Mouse (Mus musculus): ENCODE data around the gene Dcps.

Dcps gene

DNA sequence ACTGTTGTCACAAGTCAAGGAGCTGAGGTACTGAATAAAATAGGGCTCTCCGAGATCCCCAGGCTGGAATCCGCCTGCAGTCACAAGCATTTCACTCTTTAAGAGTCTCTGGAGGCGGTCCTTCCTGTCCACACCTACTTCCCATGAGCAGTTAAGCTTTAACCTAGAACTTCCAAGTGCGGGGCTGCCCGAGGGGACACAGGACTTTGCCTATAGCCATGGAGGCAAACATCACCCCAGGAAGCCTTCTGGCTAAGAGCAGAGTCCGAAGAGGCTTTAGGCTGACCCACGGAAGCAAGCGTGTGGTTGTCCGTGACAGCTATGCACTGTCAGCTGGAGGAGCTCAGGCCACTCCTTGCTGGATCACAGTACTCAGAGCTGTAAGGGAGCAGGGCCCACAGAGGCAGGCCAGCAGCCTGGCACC, 46.9 kb downstream of the Dcps start:
- DNase-seq, result no peak

DNA sequence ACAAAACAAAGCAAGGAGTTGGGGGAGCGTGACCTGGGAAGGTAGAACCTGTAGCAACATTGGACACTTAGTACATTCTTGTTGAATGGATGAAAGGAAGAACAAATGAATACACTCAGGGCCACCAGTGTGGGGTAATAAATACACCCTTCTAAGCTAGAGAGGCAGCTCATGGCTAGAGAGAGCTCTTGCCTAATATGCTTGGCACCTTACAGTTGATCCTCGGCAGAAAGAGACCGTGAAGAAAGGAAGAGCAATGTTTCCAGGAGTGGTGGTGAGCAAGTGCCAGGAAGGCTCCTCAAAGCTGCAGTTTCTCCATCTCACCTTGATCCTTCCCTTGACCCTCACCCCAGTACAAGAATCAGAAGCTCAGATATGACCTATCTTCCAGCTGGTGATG, 47.3 kb downstream of the Dcps start:
- DNase-seq, result no peak

DNA sequence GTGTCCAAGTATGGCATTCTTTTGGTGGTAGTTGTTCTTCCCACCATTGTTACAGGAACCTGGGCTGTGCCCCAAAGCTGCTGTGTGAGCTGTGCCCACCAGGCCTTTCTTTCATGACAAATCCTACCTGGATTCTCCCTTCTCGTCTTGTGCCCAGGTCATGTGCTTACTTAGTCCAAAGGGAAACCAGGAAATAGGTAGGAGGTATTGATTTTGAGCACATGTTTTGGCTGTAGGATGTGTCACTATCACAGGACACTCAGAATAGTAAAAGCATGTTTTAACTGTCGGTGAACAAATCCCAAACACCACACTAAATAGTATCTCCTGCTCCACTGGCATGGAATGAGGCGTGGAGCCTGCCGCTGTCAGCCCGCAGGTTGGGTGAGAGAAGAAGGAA, 48.3 kb downstream of the Dcps start:
- DNase-seq, result no peak

DNA sequence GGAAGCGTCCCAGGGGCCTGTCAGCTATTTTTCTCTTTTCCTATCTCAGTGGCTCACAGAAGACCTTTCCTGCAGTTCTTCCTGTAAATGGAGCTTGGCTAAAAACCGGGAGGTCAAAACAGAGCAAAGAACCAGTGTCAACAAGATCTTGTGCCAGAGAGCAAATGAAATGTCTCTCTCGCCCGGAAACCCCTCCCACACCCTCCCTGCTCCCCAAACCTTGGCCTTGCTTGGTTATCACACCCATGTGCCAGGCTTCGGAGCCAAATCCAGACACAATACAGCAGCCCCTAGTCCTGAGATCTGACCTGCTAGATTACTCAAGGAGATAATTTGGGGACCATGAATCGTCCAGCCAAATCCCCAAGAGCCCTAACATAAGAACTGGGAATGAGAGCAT, 48.7 kb downstream of the Dcps start:
- no peak for DNase-seq

DNA sequence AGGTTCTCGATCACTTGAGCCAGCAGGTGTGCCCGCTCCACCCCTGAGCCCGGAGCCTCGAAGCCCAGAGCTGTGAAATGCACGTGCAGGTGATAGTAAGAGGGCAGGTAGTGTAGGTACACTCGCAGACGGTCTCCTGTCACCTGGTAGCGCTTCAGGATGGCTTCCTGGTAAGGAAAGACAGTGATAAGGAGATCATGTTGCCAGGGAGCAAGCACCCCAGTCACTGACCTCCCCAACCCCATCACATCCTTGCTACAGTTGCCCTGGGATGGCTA, 51.2 kb downstream of the Dcps start:
- no peak for DNase-seq

DNA sequence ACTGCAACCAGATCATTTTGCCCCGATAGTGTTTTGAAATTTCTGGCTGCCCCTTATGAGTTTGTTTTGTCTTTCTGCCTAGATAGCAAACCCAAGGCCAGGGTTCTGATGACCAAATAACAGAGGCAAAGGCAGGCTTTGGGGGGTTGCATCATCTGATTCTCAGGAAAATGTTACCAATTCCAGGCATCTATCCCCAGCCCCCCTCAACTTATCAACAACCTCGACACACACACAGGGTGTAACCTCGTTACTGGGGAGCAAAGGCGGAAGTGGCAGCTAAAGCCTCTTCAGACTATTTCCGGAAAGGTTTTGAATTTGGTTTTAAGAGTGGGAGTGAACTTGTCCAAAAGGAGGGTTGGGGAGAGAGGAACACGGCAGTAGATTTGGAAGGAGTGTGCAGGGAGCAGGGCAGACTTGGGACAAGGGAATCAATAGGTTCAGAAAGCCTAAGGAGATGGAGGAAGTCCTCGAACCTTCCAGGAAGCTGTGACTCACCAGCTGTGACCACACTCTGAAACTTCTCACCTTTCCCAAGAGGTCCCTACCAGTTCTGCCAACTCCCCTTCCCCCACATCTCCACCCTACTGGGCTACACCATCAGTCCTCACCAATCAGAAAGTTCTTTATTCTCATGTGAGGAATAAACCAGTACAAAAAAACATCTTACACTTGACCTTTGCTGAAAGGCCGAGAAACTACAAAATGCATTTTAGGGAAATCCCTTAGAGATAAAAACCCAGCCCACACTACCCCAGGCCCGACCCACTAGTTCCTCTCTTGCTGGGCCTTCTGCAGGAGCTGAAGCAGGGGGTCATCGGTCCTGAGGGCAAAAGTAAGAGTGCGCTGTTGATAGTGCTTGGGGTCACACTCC, 51.8 kb downstream of the Dcps start:
- no peak for DNase-seq

DNA sequence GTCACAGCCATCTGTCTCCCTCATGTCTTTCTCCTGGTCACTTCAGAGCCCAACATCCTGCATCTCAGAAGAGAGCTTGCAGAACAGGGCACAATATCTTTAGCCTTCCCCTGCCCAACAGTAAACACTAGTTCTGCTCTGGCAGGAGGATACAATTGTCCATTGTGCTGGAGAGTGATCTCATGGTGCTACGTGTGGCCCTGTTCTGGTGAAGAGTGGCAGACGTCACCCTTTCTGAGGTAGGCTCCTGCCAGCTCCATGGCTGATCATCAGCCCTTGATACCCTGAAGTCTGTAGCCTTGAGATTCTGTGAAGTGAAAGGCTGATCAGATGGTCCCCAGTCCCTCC, 52.4 kb downstream of the Dcps start:
- no peak for DNase-seq

DNA sequence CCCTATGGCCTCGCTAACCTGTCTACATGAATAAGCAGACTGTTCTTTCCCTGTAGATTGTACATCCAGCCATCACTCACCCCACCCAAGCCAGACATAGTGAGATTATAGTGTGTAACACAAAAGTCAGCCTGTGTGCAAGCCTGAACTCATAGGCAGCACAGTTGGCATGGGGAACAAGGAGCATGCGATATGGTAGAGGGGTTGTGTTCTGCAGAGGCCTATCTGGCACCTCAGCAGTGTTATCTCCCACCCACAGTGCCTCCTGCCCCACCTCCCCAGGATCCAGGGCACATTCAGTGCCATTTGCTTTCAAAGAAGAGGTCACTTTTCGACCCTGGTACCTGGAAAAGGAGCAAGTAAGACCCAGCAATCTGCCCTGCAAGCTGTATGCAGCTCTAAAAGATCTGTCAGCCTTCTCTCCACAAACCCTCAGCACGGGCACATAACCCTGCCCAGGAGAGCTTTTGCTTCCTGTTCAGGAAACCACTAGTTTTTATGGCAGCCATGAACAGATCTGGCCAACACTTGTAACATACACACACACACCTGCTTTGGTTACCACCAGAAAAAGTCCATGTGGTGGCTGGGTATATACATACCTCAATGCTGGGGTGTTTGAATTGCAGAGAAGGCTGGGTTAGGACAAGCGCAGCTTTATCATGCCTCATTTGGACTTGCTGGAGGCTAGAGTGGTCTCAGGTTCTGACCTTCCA, 53.2 kb downstream of the Dcps start:
- DNase-seq, result no peak

DNA sequence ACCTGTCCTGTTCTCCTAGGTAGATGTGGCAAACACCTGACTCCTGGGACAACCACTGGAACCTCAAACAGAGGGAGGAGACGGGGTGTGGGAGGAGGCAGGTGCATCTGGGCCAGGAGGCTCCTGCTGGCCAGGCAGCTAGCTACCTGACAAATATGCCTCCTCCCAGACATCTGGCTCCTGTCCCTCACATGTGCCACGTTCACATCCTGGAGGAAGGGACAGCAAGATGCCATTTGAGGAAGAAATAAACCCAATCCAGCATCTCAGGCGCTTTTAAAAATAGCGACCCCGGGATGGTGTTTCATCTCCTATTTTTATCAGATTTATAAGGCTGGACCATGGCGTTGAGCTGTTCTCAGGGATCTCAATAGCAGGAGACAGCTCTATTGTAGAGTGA, 56.7 kb downstream of the Dcps start, which contains the start of gene St3gal4:
Gene St3gal4, minus strand, starts transcription at position 101 of the 400 bp plus-strand sequence.
- no peak for DNase-seq

DNA sequence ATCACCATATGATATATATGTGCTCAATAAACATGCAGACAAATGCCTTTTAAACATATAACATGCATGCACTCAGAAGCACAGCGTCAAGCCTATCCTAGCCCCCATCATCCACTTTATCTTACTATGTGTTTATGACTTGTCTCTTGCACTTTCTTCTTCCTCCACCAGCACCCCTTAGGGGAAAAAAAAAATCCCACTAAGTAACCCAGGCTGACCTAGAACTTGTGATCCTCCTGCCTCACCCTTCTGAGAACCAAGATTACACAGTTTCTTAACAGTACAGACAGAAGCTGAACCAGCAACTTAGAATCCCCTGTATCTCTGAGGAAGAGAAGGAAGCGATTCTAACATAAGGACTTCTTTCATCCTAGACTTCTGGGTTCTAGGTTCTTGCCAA, 57.3 kb downstream of the Dcps start:
- DNase-seq, result no peak

DNA sequence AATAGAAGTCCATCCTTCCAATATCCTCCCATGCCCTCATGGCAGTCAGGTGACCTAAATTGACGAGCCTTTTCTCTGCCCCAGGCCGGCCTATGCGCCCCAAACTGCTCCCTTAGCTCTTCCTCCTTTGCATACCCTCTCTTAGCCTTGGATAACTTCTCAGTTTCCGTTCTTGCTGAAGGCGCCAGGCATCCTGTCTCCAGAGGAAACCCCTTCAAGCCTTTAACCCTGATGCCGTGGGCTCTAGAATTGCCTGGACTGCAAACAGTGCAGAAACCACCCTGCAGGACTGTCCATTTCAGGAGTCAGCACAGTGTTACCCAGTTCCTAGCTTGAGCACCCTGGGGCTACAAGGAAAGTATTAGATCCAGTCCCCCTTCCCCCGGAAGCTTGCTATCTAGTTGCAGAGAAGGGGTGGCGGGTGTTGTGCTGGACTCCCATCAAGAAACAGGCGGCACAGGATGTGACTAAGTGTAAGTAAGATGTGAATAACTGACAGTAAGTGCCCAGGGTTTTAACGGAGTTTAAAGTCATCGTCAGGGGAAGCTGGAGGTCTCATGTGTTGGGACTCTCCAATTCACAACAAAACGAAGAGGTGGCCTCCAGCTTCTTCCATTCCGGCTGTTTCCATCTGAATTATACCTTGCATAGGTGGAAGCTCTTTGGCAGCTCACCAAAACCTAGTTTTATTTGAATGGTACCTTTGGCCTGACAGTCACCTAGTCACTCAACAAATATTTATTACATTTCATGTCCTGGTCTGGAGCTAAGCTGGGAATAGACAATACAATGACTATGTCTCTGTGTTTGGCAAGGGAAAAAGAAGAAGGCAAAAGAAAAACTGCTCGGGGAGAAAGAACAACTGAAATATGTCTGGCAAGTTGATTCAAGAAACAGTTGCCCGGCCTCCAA, 58.2 kb downstream of the Dcps start:
- DNase-seq, result no peak

DNA sequence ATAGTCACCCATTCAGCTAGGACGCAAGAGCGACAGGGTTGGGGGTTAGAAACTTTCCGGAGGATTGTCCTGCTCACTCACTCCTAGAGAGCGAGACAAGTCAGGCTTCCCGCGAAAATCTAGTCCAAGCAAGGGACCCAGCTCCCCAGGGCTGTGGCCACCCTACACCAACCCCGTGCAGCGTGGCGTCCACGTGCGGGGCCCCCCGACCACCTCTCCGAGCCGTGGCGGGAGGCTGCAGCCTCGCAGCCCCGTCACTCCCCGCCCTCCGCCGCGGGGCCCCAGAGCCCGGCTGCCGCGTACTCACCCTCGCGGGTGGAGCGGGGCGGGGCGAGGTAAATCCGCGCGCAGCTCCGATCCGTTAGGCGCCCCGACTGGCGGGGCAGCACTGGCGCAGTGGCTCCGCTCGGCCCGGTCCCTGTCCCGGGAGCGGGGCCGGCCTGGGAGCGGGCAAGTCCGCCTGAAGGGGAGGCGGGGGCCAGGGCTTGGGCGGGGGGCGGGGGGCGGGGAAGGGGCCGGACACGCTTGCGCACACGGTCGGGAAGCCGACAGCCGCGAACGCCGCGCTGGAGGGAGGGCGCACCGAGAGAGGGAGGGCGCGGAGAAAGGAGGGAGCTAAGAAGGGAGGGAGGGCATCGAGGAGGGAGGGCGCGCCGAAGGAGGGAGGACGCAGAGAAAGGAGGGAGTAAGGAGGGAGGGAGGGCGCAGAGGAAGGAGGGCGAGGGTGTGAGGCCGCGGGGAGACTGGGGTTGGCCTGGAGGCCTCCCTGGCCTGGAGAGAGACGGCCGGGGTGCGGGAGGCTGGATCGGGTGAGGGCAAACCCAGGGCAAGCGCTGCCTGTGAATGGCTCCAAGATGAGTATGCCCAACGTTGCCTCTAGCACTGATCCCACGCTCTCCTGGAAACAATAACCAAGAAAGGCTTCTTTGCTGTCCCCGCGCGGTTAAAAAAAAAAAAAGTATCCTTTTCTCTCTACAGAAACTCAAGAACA, 59.2 kb downstream of the Dcps start:
- DNase-seq, result peak; percentile 75

DNA sequence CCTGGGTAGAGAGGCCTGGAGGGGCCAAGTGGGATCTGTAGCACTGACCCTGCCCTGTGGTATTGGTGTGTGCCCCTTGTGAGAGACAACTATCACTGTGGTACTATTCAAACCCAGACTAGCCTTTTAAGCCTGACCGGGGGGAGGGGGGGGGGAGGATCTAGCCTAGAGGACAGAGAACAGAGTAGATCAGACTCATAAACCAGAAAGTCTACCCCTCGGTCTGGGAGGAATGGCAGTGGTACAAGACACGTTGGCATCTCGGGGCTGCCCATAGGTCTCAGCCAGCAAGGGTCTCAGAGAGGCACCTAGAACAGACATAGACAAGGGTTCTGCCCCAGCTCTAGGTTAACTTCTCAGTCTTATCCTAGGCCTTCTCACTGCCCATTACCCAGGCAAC, 60.1 kb downstream of the Dcps start:
- DNase-seq, result no peak

DNA sequence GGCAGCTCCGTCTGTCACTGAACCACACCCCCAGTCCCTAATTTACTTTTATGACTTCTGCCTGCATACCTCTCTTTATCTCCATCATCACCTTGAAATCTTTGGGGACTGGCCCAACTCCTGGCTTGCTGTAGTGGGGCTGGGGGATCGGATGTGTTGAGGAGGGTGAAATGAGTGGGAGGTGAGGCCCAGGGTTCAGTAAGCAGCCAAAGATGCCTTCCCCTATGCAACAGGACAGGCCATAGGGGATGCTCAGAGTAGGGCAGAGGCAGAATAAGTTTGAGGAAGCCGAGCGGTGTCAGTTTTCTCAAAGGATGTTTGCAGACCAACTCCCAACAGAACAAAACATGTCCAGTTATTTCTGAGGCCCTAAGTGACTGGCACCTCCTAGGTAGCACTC, 60.6 kb downstream of the Dcps start:
- no peak for DNase-seq

DNA sequence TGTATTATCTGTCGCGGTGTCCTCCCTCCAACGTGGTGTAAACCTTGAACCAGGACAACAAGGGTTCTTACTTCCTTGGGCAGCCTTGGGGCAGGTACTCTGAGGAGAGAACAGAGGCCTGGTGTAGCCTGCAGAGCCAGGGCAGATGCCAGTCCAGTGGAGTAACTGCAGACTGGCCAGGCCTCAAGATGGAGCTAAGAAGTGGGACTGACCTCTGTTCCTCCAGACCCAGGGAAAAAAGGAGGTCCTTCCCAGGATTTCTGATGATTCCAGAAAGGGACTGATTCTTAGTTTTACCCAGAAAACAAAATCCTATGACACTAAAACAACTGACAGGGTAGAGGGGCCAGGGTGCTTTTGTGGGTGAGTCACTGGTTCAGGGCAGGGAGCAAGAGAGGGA, 61.6 kb downstream of the Dcps start:
- peak; percentile 7 for DNase-seq

DNA sequence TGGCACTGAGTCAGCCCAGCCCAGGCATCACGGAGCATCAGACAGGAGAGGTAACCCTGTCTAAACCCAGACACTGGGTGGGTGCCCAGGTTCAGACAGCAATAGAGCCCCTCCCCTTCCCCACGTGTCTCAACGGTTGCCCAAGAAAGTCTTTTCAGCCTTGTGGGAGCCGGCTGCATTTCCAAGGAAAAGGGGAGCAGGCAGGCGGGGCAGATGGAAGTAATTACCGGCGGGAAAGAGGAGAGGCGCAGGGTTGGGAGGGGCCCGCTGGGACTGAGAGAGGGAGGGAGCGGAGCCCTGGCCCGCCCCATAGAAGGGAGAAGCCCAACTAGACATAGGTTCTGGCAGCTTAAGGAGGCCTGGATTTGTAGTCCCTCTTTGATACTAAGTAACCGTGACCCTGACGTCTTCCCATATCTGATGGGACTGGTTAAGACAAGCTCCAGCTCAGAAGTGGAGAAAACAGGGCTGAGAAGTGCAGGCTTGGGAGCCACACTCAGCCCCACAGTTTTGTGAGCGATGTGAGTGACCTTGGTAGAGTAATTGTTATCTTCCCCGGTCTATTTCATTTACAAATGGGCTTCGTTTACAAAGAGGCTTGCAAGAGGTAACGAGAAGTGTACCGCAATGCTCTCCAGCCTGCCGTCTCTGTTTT, 63.8 kb downstream of the Dcps start:
- DNase-seq, result peak; percentile 44

DNA sequence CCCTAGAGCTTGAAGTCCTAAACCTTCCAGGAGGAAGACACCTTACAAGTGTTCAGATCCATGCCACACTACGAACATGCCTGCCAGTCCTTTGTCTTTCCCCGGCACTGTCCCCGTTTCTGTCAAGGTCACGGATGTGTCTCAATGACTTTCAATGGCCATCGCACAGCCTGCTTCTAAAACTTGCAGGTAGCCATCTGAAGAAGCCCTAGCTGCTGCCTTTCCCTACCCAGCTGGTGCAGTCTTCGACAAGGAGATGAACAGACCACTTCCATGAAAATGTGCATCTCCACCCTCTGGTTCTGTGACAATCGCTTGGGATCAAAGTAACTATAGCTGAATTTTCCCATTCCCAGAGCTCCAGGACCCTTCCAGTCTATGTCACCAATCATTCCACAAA, 64.4 kb downstream of the Dcps start:
- DNase-seq, result peak; percentile 6

DNA sequence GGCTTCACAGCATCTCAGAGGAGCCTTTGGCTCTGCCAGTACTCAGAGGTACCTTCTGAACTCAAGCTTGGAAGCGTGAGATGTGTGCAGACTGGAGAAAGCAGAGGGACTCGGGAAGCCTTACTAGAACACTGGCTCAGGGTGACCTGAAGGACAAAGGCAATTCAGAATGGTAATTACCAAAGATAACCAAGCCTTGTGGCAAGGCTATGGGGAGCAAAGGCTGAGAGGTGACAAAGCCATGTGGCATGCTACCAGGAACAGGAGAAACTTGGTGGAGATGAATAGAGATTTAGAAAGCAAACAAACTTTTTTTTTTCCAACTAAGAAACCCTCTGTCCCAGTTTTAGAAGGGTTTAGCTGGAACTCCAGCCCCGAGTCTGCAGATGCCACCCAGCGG, 65.3 kb downstream of the Dcps start:
- DNase-seq, result peak; percentile 15

DNA sequence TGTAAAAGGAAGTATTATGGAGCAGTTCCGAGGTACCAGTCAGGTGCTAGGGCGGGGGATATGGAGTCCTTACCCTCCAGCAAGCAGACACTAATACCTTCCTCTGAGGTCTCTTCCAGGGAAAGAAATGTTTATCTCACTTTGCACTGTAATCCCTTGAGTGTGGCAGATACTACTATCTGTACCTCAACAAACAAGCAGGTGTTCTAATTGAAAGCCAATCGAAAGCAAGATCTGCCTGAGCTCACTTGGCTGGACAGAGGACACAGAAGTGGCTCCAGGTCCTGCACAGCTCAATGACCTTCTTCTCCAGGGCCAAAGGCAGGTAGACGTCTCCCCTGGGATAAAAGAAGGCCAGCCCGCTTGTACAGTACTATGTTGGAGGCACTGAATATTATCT, 65.8 kb downstream of the Dcps start:
- no peak for DNase-seq

DNA sequence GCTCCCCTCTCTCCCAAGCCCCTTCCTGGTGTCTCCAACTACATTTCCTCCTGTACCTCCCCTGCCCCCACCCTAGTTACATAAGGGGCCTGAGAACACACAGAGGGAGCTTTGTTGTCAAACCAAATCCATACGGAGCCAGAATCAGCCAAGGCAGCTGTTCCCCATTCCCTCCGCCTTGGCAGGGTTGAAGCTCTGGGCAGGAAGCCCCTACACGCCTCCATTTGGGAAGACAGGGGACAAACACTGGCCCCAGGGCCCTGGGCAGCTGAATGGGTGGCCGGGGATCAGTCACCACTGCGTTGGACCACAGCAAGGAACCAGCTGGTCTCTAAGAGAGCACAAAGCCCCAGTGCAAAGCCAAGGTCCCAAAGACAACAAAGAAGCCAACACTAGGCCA, 66.9 kb downstream of the Dcps start:
- peak; percentile 75 for DNase-seq

DNA sequence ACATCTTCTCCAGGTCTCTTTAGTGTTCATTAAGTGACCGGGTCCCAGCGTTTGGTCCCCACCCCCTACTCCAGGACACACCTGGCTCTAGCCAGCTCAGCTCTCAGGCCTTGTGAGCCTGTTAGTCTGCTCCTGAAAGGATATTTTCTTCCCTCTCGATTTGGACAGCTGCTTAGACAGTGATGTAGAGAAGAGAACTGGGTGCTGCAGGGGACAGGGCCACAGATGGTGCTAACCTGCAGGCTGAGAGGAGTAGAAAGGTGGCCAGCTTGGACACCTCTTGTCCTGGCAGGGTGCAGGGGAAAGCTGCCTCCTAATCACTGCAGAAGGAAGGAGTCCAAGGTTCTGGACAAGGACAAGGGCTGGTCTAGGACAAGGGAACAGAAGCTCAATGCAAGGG, 67.8 kb downstream of the Dcps start:
- peak; percentile 70 for DNase-seq

DNA sequence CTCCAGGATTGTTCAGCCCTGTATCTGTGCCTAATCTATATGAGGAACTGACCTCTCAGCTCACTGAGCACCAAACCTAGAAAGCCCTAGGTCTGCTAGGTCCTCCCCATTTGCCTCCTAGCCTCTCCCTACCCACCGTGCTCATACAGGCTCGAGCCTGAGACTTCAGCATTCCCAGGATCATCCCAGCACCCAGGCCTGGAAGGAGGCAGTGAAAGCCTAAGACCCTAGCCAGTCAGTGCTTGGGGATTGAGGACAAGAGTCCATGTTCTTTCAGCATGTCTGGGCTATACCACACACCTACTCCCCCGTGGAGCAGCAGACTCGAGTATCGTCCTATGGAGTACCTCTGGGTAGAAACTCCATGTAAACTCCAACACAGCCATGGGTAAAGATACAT, 68.5 kb downstream of the Dcps start:
- no peak for DNase-seq
